Mouse (Mus musculus): ENCODE results near the gene Gtf3a. TPM values are rescaled to one million over a fixed set of nuclear protein-coding genes. Genes with fewer than 3 reads are reported as not detected.
A peak's percentile ranks its signal among the peaks of the same experiment; 100 is the strongest.

Gene Gtf3a
- total and polyA plus RNA-seq, 2 experiments, result 12.2 to 15.3 TPM

- no peak for DNase-seq (ENCODE audit: extremely low read depth, low read depth, low spot score)
- Histone ChIP-seq H3K79me2 (ENCODE audit: control insufficient read depth, insufficient read depth, low read length) (no peaks in the 10 kb centered on the region), H3K9ac (ENCODE audit: low read depth, low read length) (no peak overlapping the region), H3K4me3 (ENCODE audit: insufficient read depth, low read depth, low read length) (no peak overlapping the region), H3K4me1 (ENCODE audit: control insufficient read depth, insufficient read depth, low read length) (peaks cover 3% of the 10 kb centered on the region), H3K27me3 (ENCODE audit: control insufficient read depth, insufficient read depth, low read length) (no peaks in the 10 kb centered on the region), H3K36me3 (ENCODE audit: control insufficient read depth, insufficient read depth, low read length) (no peaks in the 10 kb centered on the region), H3K27ac (replicated peaks; ENCODE audit: insufficient read depth, low read depth, low read length) (no peak overlapping the region)
- WGBS, result 84% methylated on average over 7 of the region's 7 CpGs
- TF ChIP-seq CTCF (IDR thresholded peaks at IDR 0.05; ENCODE audit: low read depth, low read length), result peak; percentile 11; the same call in 1 of the 2 replicates
- no peak for TF ChIP-seq POLR2A (IDR thresholded peaks at IDR 0.05; ENCODE audit: extremely low read depth, insufficient read depth, low read length)
Measured at GRCm38 (mm10) chr5:146996812-146997211, 48.4 kb downstream of the Gtf3a start.

- no peak overlapping the region for H3K9ac ChIP-seq (ENCODE audit: low read depth, low read length)
- DNase-seq (ENCODE audit: extremely low read depth, low read depth, low spot score), result no peak
Measured at GRCm38 (mm10) chr5:146998802-146999201, 50.3 kb downstream of the Gtf3a start.

GRCm38 (mm10) chr5:147001312-147001711, 52.9 kb downstream of the Gtf3a start:
- H3K4me1 ChIP-seq (ENCODE audit: control insufficient read depth, insufficient read depth, low read length), result no peaks in the 10 kb centered on the region
- H3K4me3 ChIP-seq (ENCODE audit: insufficient read depth, low read depth, low read length), result no peak overlapping the region
- DNase-seq (ENCODE audit: extremely low read depth, low read depth, low spot score), result no peak
- no peak overlapping the region for H3K9ac ChIP-seq (ENCODE audit: low read depth, low read length)
- WGBS, result 87% methylated on average over 4 of the region's 4 CpGs
- TF ChIP-seq POLR2A (IDR thresholded peaks at IDR 0.05; ENCODE audit: extremely low read depth, insufficient read depth, low read length), result no peak
- TF ChIP-seq CTCF (IDR thresholded peaks at IDR 0.05; ENCODE audit: low read depth, low read length), result no peak
- no peak overlapping the region for H3K27ac ChIP-seq (replicated peaks; ENCODE audit: insufficient read depth, low read depth, low read length)
- H3K27me3 ChIP-seq (ENCODE audit: control insufficient read depth, insufficient read depth, low read length), result no peaks in the 10 kb centered on the region
- H3K79me2 ChIP-seq (ENCODE audit: control insufficient read depth, insufficient read depth, low read length), result no peaks in the 10 kb centered on the region
- no peaks in the 10 kb centered on the region for H3K36me3 ChIP-seq (ENCODE audit: control insufficient read depth, insufficient read depth, low read length)

More at GRCm38 (mm10) chr5:146998802-146999201, 50.3 kb downstream of the Gtf3a start:
- Histone ChIP-seq H3K27me3 (ENCODE audit: control insufficient read depth, insufficient read depth, low read length) (no peaks in the 10 kb centered on the region), H3K27ac (replicated peaks; ENCODE audit: insufficient read depth, low read depth, low read length) (no peak overlapping the region), H3K4me3 (ENCODE audit: insufficient read depth, low read depth, low read length) (no peak overlapping the region), H3K79me2 (ENCODE audit: control insufficient read depth, insufficient read depth, low read length) (no peaks in the 10 kb centered on the region), H3K36me3 (ENCODE audit: control insufficient read depth, insufficient read depth, low read length) (no peaks in the 10 kb centered on the region), H3K4me1 (ENCODE audit: control insufficient read depth, insufficient read depth, low read length) (no peaks in the 10 kb centered on the region)
- TF ChIP-seq POLR2A (IDR thresholded peaks at IDR 0.05; ENCODE audit: extremely low read depth, insufficient read depth, low read length) (no peak), CTCF (IDR thresholded peaks at IDR 0.05; ENCODE audit: low read depth, low read length) (peak; percentile 31; the same call in 1 of the 2 replicates)
- 94% methylated on average over 12 of the region's 12 CpGs for WGBS

- no peaks in the 10 kb centered on the region for H3K27me3 ChIP-seq (ENCODE audit: control insufficient read depth, insufficient read depth, low read length)
- no peaks in the 10 kb centered on the region for H3K4me1 ChIP-seq (ENCODE audit: control insufficient read depth, insufficient read depth, low read length)
- H3K27ac ChIP-seq (replicated peaks; ENCODE audit: insufficient read depth, low read depth, low read length), result no peak overlapping the region
- H3K9ac ChIP-seq (ENCODE audit: low read depth, low read length), result no peak overlapping the region
- H3K79me2 ChIP-seq (ENCODE audit: control insufficient read depth, insufficient read depth, low read length), result no peaks in the 10 kb centered on the region
- 90% methylated on average over 1 of the region's 1 CpGs for WGBS
- TF ChIP-seq POLR2A (IDR thresholded peaks at IDR 0.05; ENCODE audit: extremely low read depth, insufficient read depth, low read length) (no peak), CTCF (IDR thresholded peaks at IDR 0.05; ENCODE audit: low read depth, low read length) (peak; percentile 30; the same call in 1 of the 2 replicates)
- no peak for DNase-seq (ENCODE audit: extremely low read depth, low read depth, low spot score)
- no peaks in the 10 kb centered on the region for H3K36me3 ChIP-seq (ENCODE audit: control insufficient read depth, insufficient read depth, low read length)
- no peak overlapping the region for H3K4me3 ChIP-seq (ENCODE audit: insufficient read depth, low read depth, low read length)
Measured at GRCm38 (mm10) chr5:147003303-147003702, 54.8 kb downstream of the Gtf3a start.

Other genes with a start within 250 kb of the Gtf3a start
- 16.3 and 16.5 TPM in 2 replicates for gene Usp12, start 153.7 kb upstream of the Gtf3a start, total RNA-seq (2014; rRNA removed)
- 6.7 and 6.9 TPM in 2 replicates for gene Usp12, start 153.7 kb upstream of the Gtf3a start, polyA plus RNA-seq (2012; rRNA removed)
- 147 and 154 TPM in 2 replicates for gene Rpl21, start 115.8 kb upstream of the Gtf3a start, total RNA-seq (2014; rRNA removed)
- gene Rpl21, start 115.8 kb upstream of the Gtf3a start, polyA plus RNA-seq (2012; rRNA removed), result 24.5 and 28.3 TPM in 2 replicates
- gene Rasl11a, start 103.6 kb upstream of the Gtf3a start, total RNA-seq (2014; rRNA removed), result 0.67 TPM in 1 of 2 replicates, not detected in the other
- 0.52 and 0.87 TPM in 2 replicates for gene Rasl11a, start 103.6 kb upstream of the Gtf3a start, polyA plus RNA-seq (2012; rRNA removed)
- gene Mtif3, start 15.1 kb downstream of the Gtf3a start, total RNA-seq (2014; rRNA removed), result 20.3 and 24.1 TPM in 2 replicates
- 17.4 and 17.5 TPM in 2 replicates for gene Mtif3, start 15.1 kb downstream of the Gtf3a start, polyA plus RNA-seq (2012; rRNA removed)
- gene Lnx2, start 127.9 kb downstream of the Gtf3a start, total RNA-seq (2014; rRNA removed), result 11.0 and 14.4 TPM in 2 replicates
- 19.7 and 24.1 TPM in 2 replicates for gene Lnx2, start 127.9 kb downstream of the Gtf3a start, polyA plus RNA-seq (2012; rRNA removed)
- gene Polr1d, start 128.4 kb downstream of the Gtf3a start, total RNA-seq (2014; rRNA removed), result 48.5 and 52.1 TPM in 2 replicates
- 18.2 and 21.7 TPM in 2 replicates for gene Polr1d, start 128.4 kb downstream of the Gtf3a start, polyA plus RNA-seq (2012; rRNA removed)
- not detected in 2 replicates for gene Gsx1, start 240.0 kb downstream of the Gtf3a start, total RNA-seq (2014; rRNA removed)
- gene Gsx1, start 240.0 kb downstream of the Gtf3a start, polyA plus RNA-seq (2012; rRNA removed), result not detected in 2 replicates

All from liver, adult 2 months (tissue).